ENCODE assay signal across 11 mouse cellular contexts in the genomic region with DNA sequence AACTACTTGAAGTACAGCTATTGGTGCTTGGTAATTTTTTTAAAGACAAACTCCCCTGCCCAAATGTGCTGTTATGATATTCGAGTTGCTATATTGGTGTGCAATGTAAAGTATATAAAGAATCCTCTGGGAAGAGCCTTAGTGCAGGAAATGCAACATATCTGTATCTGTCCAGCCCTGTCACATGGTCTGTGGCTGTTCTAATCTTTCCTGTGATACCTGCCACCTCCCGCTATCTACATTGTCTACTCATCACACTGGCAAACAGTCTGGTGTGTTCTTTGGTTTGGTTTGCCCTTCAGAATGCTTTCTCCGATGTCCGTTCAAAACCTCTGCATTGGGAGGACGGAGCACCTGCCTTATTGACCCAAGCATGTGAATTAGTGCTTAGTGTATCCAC.
"Had no signal": no experiment of that assay in that cellular context is flagged by ENCODE, and none has a peak within 500 bp of the region (broad histone marks: within the 10 kb centered on the region; RNA-seq: fewer than 3 reads in every experiment).

No protein-coding gene starts in this region.

- H3K27ac ChIP-seq: limb, embryonic 15.5 days; macrophage; midbrain, embryonic 12.5 days had no signal

- H3K9ac ChIP-seq: limb, embryonic 15.5 days; midbrain, embryonic 12.5 days had no signal

- DNase-seq: layer of hippocampus, adult 9-11 months; layer of hippocampus, postnatal 36 days; lung, adult 2 months; right cerebral cortex, adult 18-20 months; right cerebral cortex, postnatal 25 days; thymus, adult 2 months; thymus, postnatal 25 days had no signal

- H3K9me3 ChIP-seq: limb, embryonic 15.5 days; megakaryocyte, embryonic 14.5 days; midbrain, embryonic 12.5 days had no signal

- H3K36me3 ChIP-seq: limb, embryonic 15.5 days; midbrain, embryonic 12.5 days had no signal

- H3K4me2 ChIP-seq: limb, embryonic 15.5 days; midbrain, embryonic 12.5 days had no signal

- H3K4me3 ChIP-seq: limb, embryonic 15.5 days; megakaryocyte, embryonic 14.5 days; midbrain, embryonic 12.5 days had no signal

- H3K27me3 ChIP-seq: limb, embryonic 15.5 days; megakaryocyte, embryonic 14.5 days; midbrain, embryonic 12.5 days had no signal

- H3K4me1 ChIP-seq: limb, embryonic 15.5 days; megakaryocyte, embryonic 14.5 days had no signal
